Mouse (Mus musculus) limb, embryonic 14.5 days (tissue): ENCODE data around the gene Epc2. TPM values are rescaled to one million over a fixed set of nuclear protein-coding genes. Genes with fewer than 3 reads are reported as not detected.

Experiments used
- ATAC-seq: fragments of 200-750 bp; cut with Nextera tagmentation; 2 replicates; pipeline ENCODE4 v1.8.0; 2017; ENCODE audit warnings: low read depth, moderate number of reproducible peaks, moderate TSS enrichment; ENCODE audit not compliant: low FRiP score
- DNase-seq: peaks from one replicate; pipeline ENCODE4 v3.0.0-alpha.2; 2015; ENCODE audit warnings: low spot score
- H3K27ac ChIP-seq: fragments of 300-500 bp; sonication (generic); replicated peaks from 2 replicates; pipeline ENCODE4 v1.5.1; 2014; ENCODE audit warnings: low read depth, mild to moderate bottlenecking, low read length, moderate library complexity, mixed read lengths
- H3K27me3 ChIP-seq: fragments of 300-500 bp; sonication (generic); 2 replicates; pipeline ENCODE4 v1.6.1; 2014; ENCODE audit warnings: low read length, mixed read lengths; ENCODE audit not compliant: control insufficient read depth, insufficient read depth
- H3K36me3 ChIP-seq: fragments of 300-500 bp; sonication (generic); 2 replicates; pipeline ENCODE4 v1.6.1; 2014; ENCODE audit warnings: mild to moderate bottlenecking, low read length, moderate library complexity, mixed read lengths; ENCODE audit not compliant: control insufficient read depth, insufficient read depth
- H3K4me1 ChIP-seq: fragments of 300-500 bp; sonication (generic); 2 replicates; pipeline ENCODE4 v1.6.1; 2014; ENCODE audit warnings: antibody characterized with exemption, low read length, mixed read lengths; ENCODE audit not compliant: control insufficient read depth, insufficient read depth
- H3K4me2 ChIP-seq: fragments of 300-500 bp; sonication (generic); replicated peaks from 2 replicates; pipeline ENCODE4 v1.6.1; 2014; ENCODE audit warnings: low read depth, mild to moderate bottlenecking, low read length, moderate library complexity; ENCODE audit not compliant: severe bottlenecking
- H3K4me3 ChIP-seq: fragments of 300-500 bp; sonication (generic); replicated peaks from 2 replicates; pipeline ENCODE4 v1.5.1; 2014; ENCODE audit warnings: low read length
- H3K9ac ChIP-seq: fragments of 300-500 bp; sonication (generic); 2 replicates; pipeline ENCODE4 v1.6.1; 2014; ENCODE audit warnings: mild to moderate bottlenecking, low read depth, low read length, moderate library complexity; ENCODE audit not compliant: severe bottlenecking
- H3K9me3 ChIP-seq: fragments of 300-500 bp; sonication (generic); 2 replicates; pipeline ENCODE4 v1.6.1; 2016; ENCODE audit warnings: low read length; ENCODE audit not compliant: control insufficient read depth
- POLR2A ChIP-seq: fragments of 200-500 bp; IDR thresholded peaks from 2 replicates; pipeline ENCODE4 v1.8.0; 2012; ENCODE audit warnings: inconsistent platforms, mild to moderate bottlenecking, moderate library complexity, borderline replicate concordance; ENCODE audit not compliant: insufficient read depth, insufficient read length; ENCODE audit errors: extremely low read depth
- WGBS: fragments of 180-500 bp; shearing (Covaris S2); extraction: QIAGEN DNeasy Blood & Tissue Kit; methylation state at CpG from one replicate; pipeline ENCODE4 v1.1.7; 2014; 5-methylcytosine and 5-hydroxymethylcytosine counted together
- polyA plus RNA-seq, 2 experiments: library from polyadenylated mRNA; depleted of rRNA in 1 of 2; stranded (reverse) in 1 of 2; unstranded in 1 of 2; fragments of >200 nt; fragmentation: Nextera tagmentation in 1 of 2; extraction: Ambion mirVana in 1 of 2; gene quantifications; 2 replicates each; pipeline versions ENCODE4 v1.2.1 to v1.2.3; 2012 to 2014

Gene Epc2
- polyA plus RNA-seq, 2 experiments = 11.5 to 17.8 TPM

DNA sequence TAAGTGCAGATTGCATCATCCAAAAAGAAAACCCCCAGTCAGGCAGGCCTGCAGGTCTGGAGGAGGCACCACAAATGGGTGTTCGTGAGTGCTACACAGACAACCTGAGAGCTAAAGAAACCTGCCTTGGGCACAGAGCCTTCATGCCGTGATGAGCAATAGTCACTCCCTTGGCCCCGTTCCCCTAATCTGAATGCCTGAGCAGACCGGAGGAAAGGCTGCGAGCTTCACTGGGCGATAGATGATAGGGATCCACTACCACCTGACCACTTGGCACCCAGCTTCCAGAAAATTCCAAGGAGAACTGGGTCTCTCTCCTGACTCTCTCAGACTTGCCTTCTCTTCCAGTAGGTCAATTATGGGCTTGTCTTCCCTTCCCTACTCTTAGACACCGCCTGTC, 143.6 kb downstream of the Epc2 start:
- H3K4me3 ChIP-seq = no peak overlapping the region
- H3K9ac ChIP-seq = no peak overlapping the region
- H3K4me1 ChIP-seq = no peaks in the 10 kb centered on the region

DNA sequence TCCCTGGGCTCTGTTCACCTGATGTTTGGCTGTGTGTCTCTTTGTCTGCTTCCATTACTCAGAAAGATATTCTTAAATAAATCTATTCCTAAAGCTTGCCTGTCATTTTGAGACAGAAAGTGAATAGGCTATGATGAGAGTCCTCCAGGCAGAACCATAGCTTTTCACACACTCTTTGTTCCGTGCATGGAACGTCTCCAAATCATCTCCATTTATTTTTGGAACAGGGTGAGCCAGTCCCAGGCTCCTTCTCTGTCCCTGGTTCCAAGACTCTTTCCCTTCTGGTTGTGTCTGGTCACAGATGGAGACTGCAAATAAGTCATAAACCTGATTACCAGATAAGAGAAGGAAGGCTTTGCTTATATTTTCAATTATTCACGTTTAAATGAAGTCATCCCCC, 145.0 kb downstream of the Epc2 start:
- Histone ChIP-seq H3K4me2 (no peak overlapping the region), H3K27me3 (no peaks in the 10 kb centered on the region), H3K9me3 (no peaks in the 10 kb centered on the region), H3K4me3 (no peak overlapping the region), H3K4me1 (no peaks in the 10 kb centered on the region), H3K9ac (no peak overlapping the region), H3K36me3 (no peaks in the 10 kb centered on the region), H3K27ac (no peak overlapping the region)
- DNase-seq = no peak
- no peak for TF ChIP-seq POLR2A
- 81% methylated on average over 3 of the region's 3 CpGs for WGBS
- ATAC-seq = no peak

More for the DNA sequence above, 143.6 kb downstream of the Epc2 start:
- Histone ChIP-seq H3K36me3 (no peaks in the 10 kb centered on the region), H3K4me2 (no peak overlapping the region), H3K27me3 (no peaks in the 10 kb centered on the region), H3K9me3 (no peaks in the 10 kb centered on the region), H3K27ac (no peak overlapping the region)
- ATAC-seq = no peak
- no peak for TF ChIP-seq POLR2A
- WGBS = 87% methylated on average over 7 of the region's 7 CpGs
- no peak for DNase-seq

DNA sequence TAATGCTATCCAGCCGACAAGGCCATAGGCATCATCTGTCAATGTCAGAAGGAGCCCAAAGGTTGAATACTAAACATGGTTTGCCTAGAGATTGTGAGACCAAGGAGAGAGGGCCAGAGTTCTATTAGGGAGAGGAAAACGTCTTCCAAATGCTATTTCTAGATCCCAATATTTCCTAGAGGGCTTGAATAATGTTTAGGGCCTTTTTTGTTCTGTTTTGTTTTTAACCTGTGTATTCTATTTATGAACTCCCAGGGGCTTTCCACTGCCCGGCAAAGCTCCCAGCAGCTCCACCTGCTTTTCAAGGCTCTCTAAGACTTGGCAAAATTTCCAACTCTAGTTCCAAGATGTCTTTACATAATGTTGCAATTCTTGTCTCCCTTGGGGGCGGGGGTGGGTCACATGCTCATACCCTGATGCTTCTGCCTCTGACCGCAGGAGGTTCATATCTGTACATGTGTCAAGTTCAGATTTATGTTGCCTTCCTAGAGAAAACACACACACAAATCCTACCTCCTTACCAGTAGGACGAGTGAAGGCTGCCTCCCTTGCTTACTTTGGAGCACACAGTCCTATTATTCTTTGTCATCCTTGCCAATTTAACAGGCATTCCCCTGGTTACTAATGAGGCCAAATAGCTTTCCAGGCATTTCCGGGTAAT, 148.9 kb downstream of the Epc2 start:
- no peak for TF ChIP-seq POLR2A
- Histone ChIP-seq H3K4me3 (no peak overlapping the region), H3K27me3 (no peaks in the 10 kb centered on the region), H3K4me1 (no peaks in the 10 kb centered on the region), H3K9me3 (no peaks in the 10 kb centered on the region), H3K9ac (no peak overlapping the region), H3K36me3 (no peaks in the 10 kb centered on the region), H3K4me2 (no peak overlapping the region), H3K27ac (no peak overlapping the region)
- DNase-seq (no peak), ATAC-seq (no peak)
- WGBS = 48% methylated on average over 7 of the region's 7 CpGs

Other genes starting within 250 kb of the Epc2 start
- 4.9 and 5.3 TPM in 2 replicates for gene Kif5c, start 167.8 kb downstream of the Epc2 start, polyA plus RNA-seq (2012; rRNA removed)
- gene Kif5c, start 167.8 kb downstream of the Epc2 start, polyA plus RNA-seq (2014; fragmentation: Nextera tagmentation; extraction: Ambion mirVana) = 4.5 and 5.8 TPM in 2 replicates